Mouse (Mus musculus) forebrain, embryonic 13.5 days (tissue): ENCODE measurements around the gene Nkpd1. TPM values are rescaled to one million over a fixed set of nuclear protein-coding genes. Genes with fewer than 3 reads are reported as not detected.
A peak's percentile ranks its signal among the peaks of the same experiment; 100 is the strongest.

Experiments
- ATAC-seq: fragments of 200-750 bp; cut with Nextera tagmentation; 2 replicates; pipeline ENCODE4 v1.8.0; 2017
- H3K27ac ChIP-seq: fragments of 300-500 bp; sonication (generic); 2 replicates; pipeline ENCODE4 v1.5.1; 2015; ENCODE audit warnings: inconsistent platforms, mild to moderate bottlenecking, moderate library complexity
- H3K27me3 ChIP-seq: fragments of 300-500 bp; sonication (generic); 2 replicates; pipeline ENCODE4 v1.6.1; 2015; ENCODE audit warnings: mild to moderate bottlenecking, inconsistent platforms
- H3K36me3 ChIP-seq: fragments of 300-500 bp; sonication (generic); 2 replicates; pipeline ENCODE4 v1.6.1; 2015; ENCODE audit warnings: mild to moderate bottlenecking, inconsistent platforms; ENCODE audit not compliant: poor library complexity, severe bottlenecking
- H3K4me1 ChIP-seq: fragments of 300-500 bp; sonication (generic); 2 replicates; pipeline ENCODE4 v1.6.1; 2015; ENCODE audit warnings: inconsistent platforms
- H3K4me2 ChIP-seq: fragments of 300-500 bp; sonication (generic); 2 replicates; pipeline ENCODE4 v1.6.1; 2015; ENCODE audit warnings: inconsistent platforms, mild to moderate bottlenecking, moderate library complexity
- H3K4me3 ChIP-seq: fragments of 300-500 bp; sonication (generic); 2 replicates; pipeline ENCODE4 v1.5.1; 2015; ENCODE audit warnings: mild to moderate bottlenecking, inconsistent platforms
- H3K9ac ChIP-seq: fragments of 300-500 bp; sonication (generic); 2 replicates; pipeline ENCODE4 v1.6.1; 2015; ENCODE audit warnings: mild to moderate bottlenecking, inconsistent platforms
- H3K9me3 ChIP-seq: fragments of 300-500 bp; sonication (generic); replicated peaks from 2 replicates; pipeline ENCODE4 v1.6.1; 2016; ENCODE audit warnings: inconsistent platforms
- WGBS: fragments of 180-500 bp; shearing (Covaris S2); methylation state at CpG from one replicate; pipeline ENCODE4 v1.1.7; 2015; 5-methylcytosine and 5-hydroxymethylcytosine counted together
- polyA plus RNA-seq: library from polyadenylated mRNA; unstranded; fragments of >200 nt; fragmentation: Nextera tagmentation; extraction: Ambion mirVana; gene quantifications from 2 replicates; pipeline ENCODE4 v1.2.1, GENCODE M21; 2015

Nkpd1 gene
- polyA plus RNA-seq, 1 experiment from 2014 or later: 0.15 TPM

- Histone ChIP-seq H3K9ac (no peak overlapping the region), H3K27me3 (no peaks in the 10 kb centered on the region), H3K27ac (no peak overlapping the region), H3K9me3 (no peaks in the 10 kb centered on the region), H3K4me1 (peaks cover 36% of the 10 kb centered on the region), H3K36me3 (peaks cover 42% of the 10 kb centered on the region), H3K4me3 (no peak overlapping the region), H3K4me2 (no peak overlapping the region)
- WGBS: 100% methylated on average over 2 of the region's 2 CpGs
- no peak for ATAC-seq
Measured at GRCm38 (mm10) chr7:19557086-19557485, 39.4 kb downstream of the Nkpd1 start.

GRCm38 (mm10) chr7:19557982-19558900 is 40.6 kb downstream of the Nkpd1 start:
- Histone ChIP-seq H3K4me2 (peak overlapping the region; percentile 33), H3K4me1 (peaks cover 43% of the 10 kb centered on the region), H3K36me3 (peaks cover 32% of the 10 kb centered on the region), H3K9ac (0 out of 2 replicates have a peak overlapping the region, but pooled peaks have one; percentile 9), H3K4me3 (0 out of 2 replicates have a peak overlapping the region, but pooled peaks have one; percentile 4), H3K27me3 (no peaks in the 10 kb centered on the region), H3K27ac (no peak overlapping the region), H3K9me3 (no peaks in the 10 kb centered on the region)
- 95% methylated on average over 6 of the region's 6 CpGs for WGBS
- no peak for ATAC-seq

GRCm38 (mm10) chr7:19558965-19559364 is 41.3 kb downstream of the Nkpd1 start:
- Histone ChIP-seq H3K4me1 (peaks cover 48% of the 10 kb centered on the region), H3K9ac (no peak overlapping the region), H3K9me3 (no peaks in the 10 kb centered on the region), H3K36me3 (peaks cover 29% of the 10 kb centered on the region), H3K4me2 (peak overlapping the region; percentile 33), H3K27ac (no peak overlapping the region), H3K27me3 (no peaks in the 10 kb centered on the region), H3K4me3 (0 out of 2 replicates have a peak overlapping the region, but pooled peaks have one; percentile 4)
- no peak for ATAC-seq
- 40% methylated on average over 2 of the region's 2 CpGs for WGBS

- peak overlapping the region; percentile 98 for H3K9ac ChIP-seq
- 0 out of 2 replicates have a peak, but pooled peaks cover 5% of the 10 kb centered on the region for H3K9me3 ChIP-seq
- H3K36me3 ChIP-seq: peaks cover 36% of the 10 kb centered on the region
- no peak for ATAC-seq
- H3K27me3 ChIP-seq: no peaks in the 10 kb centered on the region
- WGBS: 28% methylated on average over 11 of the region's 11 CpGs
- peaks cover 48% of the 10 kb centered on the region for H3K4me1 ChIP-seq
- H3K27ac ChIP-seq: no peak overlapping the region
- peak overlapping the region; percentile 94 for H3K4me3 ChIP-seq
- H3K4me2 ChIP-seq: peak overlapping the region; percentile 99
Measured at GRCm38 (mm10) chr7:19560491-19561260, 43.0 kb downstream of the Nkpd1 start.

DNA sequence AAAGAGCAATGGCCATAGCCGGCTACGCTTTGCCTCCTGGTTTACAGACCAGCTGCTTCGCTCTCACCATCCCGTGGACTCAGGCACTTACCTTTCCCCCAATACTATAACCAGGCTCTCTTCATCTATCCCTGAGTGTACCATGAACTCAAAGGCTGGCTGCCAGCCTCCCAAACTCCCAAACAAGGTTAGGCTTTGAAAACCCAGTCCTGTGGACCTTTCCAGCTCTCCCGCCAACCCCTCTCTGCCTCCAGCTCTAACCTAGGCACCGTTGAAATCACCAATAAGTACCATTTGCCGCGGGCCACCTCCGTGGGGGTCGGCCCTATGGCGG is 43.8 kb downstream of the Nkpd1 start:
- Histone ChIP-seq H3K9ac (peak overlapping the region; percentile 98), H3K36me3 (peaks cover 36% of the 10 kb centered on the region), H3K4me3 (peak overlapping the region; percentile 94), H3K27ac (peak overlapping the region; percentile 92; the same call in 1 of the 2 replicates), H3K27me3 (no peaks in the 10 kb centered on the region), H3K4me1 (peaks cover 48% of the 10 kb centered on the region), H3K4me2 (peak overlapping the region; percentile 99), H3K9me3 (0 out of 2 replicates have a peak, but pooled peaks cover 5% of the 10 kb centered on the region)
- ATAC-seq: no peak; the same call in 1 of the 2 replicates
- WGBS: 4% methylated on average over 11 of the region's 11 CpGs

DNA sequence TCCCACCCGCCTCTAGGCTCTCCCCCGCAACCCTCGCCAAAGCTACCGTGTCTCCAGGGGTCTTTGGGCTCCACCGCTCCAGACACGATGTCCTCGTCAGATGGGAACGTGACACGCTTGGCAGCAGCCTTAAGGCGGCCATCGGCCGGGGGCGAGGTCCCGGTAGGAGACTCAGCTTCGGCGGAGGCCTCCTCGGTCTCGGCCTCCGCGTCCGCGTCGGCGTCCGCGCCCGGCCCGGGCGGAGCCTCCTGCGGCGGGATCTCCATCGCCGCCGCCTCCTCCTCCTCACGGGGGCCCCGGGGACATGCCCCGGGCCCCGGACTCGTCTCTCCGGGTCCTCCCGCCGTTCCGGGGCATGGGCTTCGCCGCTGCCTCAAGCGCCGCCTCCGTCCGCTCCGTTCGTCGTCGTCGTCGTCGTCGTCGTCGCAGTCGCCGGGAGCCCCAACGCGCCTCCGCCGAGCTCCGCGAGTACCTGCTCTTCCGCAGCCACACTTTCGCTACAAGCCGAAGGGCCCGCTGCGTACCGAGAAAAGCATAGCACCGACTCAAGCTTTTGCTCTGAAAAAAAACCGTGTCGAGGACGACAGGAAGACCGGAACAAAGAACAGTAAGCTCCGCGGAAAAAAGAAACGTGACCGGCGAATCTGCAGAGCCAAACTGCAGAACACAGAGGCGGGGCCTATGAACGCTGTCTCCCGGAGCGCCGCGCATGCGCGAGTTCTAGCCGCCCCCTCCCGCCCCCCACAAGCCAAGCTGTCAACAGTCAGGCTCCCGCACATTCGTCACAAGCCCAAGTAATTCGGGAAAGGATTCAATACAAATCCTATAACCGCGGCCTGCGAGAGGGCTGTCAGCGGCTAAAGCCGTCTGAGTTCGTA is 44.4 kb downstream of the Nkpd1 start:
- Histone ChIP-seq H3K4me1 (peaks cover 48% of the 10 kb centered on the region), H3K36me3 (peaks cover 35% of the 10 kb centered on the region), H3K27me3 (no peaks in the 10 kb centered on the region), H3K27ac (peak overlapping the region; percentile 92), H3K4me2 (peak overlapping the region; percentile 99), H3K4me3 (peak overlapping the region; percentile 94), H3K9ac (peak overlapping the region; percentile 98), H3K9me3 (0 out of 2 replicates have a peak, but pooled peaks cover 5% of the 10 kb centered on the region)
- under 1% methylated on average over 97 of the region's 102 CpGs for WGBS
- peak; percentile 91 for ATAC-seq

DNA sequence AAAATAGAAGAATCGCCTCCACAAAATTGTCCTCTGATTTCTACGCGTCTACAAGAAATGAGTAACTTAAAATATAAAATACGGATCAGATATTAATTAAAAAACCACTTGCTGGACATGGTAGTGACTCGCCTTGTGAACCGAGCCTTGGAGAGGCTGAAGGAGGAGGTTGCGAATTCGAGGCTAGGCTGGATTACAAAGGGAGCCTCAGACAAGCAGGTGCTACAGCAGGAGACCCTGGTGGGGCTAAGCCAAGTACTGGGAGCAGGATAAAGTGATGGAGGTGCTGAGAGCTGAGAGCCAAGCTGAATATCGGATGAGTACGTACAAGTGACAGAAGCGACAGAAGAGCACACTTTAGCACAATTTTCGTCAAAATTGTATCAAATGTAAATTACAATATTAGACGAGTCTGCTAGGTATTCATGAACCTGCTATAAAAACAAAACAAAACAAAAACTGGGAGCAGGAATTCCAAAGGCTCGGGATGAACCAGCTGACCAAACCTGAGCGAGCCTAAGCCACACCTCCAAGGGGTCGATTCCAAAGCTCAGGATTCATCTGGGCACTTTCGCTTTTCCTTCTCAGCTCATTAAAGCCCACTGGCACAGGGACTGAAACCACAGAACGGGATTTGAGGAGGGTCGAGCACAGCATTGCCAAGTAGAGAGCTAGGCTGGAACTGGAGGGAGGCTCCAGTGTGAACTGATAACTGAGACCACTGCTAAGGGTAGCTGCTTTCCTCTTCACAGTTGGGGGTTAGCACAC is 45.2 kb downstream of the Nkpd1 start, which contains the start of gene Ppp1r37:
Ppp1r37 (minus strand) TSS at position 434 of the 768 bp plus-strand sequence.
- ATAC-seq: peak; percentile 40
- Histone ChIP-seq H3K4me3 (peak within 1 kb of the TSS; percentile 94), H3K27me3 (no peaks in the 10 kb centered on the region), H3K9me3 (0 out of 2 replicates have a peak, but pooled peaks cover 5% of the 10 kb centered on the region), H3K9ac (peak within 1 kb of the TSS; percentile 98), H3K4me1 (peaks cover 47% of the 10 kb centered on the region), H3K4me2 (peak within 1 kb of the TSS; percentile 99), H3K36me3 (peaks cover 33% of the 10 kb centered on the region), H3K27ac (peak within 1 kb of the TSS; percentile 92)
- 2% methylated on average over 19 of the region's 19 CpGs for WGBS

GRCm38 (mm10) chr7:19563884-19564283 is 46.2 kb downstream of the Nkpd1 start:
- H3K4me2 ChIP-seq: peak overlapping the region; percentile 99; the same call in 1 of the 2 replicates
- 94% methylated on average over 3 of the region's 3 CpGs for WGBS
- no peak for ATAC-seq

GRCm38 (mm10) chr7:19564455-19564854 is 46.8 kb downstream of the Nkpd1 start:
- H3K4me2 ChIP-seq: no peak overlapping the region
- no peak for ATAC-seq
- WGBS: 88% methylated on average over 4 of the region's 4 CpGs
- H3K9me3 ChIP-seq: 0 out of 2 replicates have a peak, but pooled peaks cover 5% of the 10 kb centered on the region
- no peak overlapping the region for H3K4me3 ChIP-seq
- no peak overlapping the region for H3K27ac ChIP-seq
- peaks cover 32% of the 10 kb centered on the region for H3K4me1 ChIP-seq
- no peaks in the 10 kb centered on the region for H3K27me3 ChIP-seq
- H3K36me3 ChIP-seq: peaks cover 40% of the 10 kb centered on the region
- H3K9ac ChIP-seq: no peak overlapping the region

More at GRCm38 (mm10) chr7:19563884-19564283, 46.2 kb downstream of the Nkpd1 start:
- Histone ChIP-seq H3K36me3 (peaks cover 34% of the 10 kb centered on the region), H3K9me3 (0 out of 2 replicates have a peak, but pooled peaks cover 5% of the 10 kb centered on the region), H3K27me3 (no peaks in the 10 kb centered on the region), H3K4me3 (peak overlapping the region; percentile 94; the same call in 1 of the 2 replicates), H3K27ac (no peak overlapping the region), H3K9ac (no peak overlapping the region), H3K4me1 (peaks cover 38% of the 10 kb centered on the region)

GRCm38 (mm10) chr7:19565803-19566202 is 48.2 kb downstream of the Nkpd1 start:
- Histone ChIP-seq H3K4me1 (peaks cover 19% of the 10 kb centered on the region), H3K27me3 (no peaks in the 10 kb centered on the region), H3K4me3 (no peak overlapping the region), H3K27ac (no peak overlapping the region), H3K9ac (no peak overlapping the region), H3K36me3 (peaks cover 48% of the 10 kb centered on the region), H3K9me3 (0 out of 2 replicates have a peak, but pooled peaks cover 5% of the 10 kb centered on the region), H3K4me2 (no peak overlapping the region)
- ATAC-seq: no peak
- 94% methylated on average over 2 of the region's 2 CpGs for WGBS
